Mouse (Mus musculus): ENCODE results near the gene Myl6b.

DNA sequence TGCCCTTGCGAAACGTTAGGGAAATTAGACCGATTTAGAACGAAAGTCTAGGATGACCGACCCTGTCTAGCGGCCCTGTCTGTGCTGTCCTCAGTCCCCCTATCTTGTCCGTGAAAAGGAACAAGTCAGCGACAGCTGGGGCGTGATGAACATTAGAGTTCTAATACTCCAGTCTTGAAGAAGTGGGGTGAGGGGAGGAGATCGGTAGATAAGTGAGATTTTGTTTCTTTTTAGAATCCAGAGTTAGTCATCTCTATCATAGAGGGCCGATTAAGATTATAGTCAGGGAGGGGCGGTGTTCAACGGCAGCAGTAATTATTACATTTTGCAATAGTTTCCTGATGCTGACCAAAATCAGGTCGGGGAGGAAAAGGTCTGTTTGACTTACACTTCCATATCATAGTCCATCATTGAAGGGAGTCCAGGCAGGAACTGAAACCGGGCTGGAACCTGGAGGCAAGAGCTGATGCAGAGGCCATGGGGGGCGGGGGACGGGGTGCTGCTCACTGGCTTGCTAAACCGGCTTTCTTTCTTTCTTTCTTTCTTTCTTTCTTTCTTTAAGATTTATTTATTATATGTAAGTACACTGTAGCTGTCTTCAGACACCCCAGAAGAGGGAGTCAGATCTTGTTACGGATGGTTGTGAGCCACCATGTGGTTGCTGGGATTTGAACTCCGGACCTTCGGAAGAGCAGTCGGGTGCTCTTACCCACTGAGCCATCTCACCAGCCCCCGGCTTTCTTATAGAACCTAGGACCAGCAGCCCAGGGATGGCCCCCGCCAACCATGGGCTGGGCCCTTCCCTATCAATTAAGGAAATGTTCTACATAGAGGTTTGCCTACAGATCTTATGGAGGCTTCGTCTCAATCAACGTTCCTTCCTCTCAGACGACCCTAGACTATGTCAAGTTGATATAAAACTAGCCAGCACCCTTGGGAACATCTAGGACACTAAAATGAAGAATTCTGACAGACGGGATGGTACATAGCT is 28.2 kb upstream of the Myl6b start:
- TF ChIP-seq CTCF (IDR thresholded peaks at IDR 0.05; ENCODE audit: extremely low read depth, insufficient read depth, insufficient read length, insufficient replicate concordance) = no peak
- TF ChIP-seq POLR2A (IDR thresholded peaks at IDR 0.05; ENCODE audit: low read depth, low read length) = no peak
